Mouse (Mus musculus): ENCODE measurements around the gene Col6a6. TPM values are rescaled to one million over a fixed set of nuclear protein-coding genes. Genes with fewer than 3 reads are reported as not detected.
"Not testable (repeated sequence)": the region's sequence is repeated elsewhere in the genome, so short reads cannot be mapped to it uniquely, and the experiment has no call there.

Gene Col6a6
- under 1 TPM in 1 of 3 experiments, not detected in 2; 0.05 TPM for polyA plus RNA-seq (2017; shearing (Covaris generic))

DNA sequence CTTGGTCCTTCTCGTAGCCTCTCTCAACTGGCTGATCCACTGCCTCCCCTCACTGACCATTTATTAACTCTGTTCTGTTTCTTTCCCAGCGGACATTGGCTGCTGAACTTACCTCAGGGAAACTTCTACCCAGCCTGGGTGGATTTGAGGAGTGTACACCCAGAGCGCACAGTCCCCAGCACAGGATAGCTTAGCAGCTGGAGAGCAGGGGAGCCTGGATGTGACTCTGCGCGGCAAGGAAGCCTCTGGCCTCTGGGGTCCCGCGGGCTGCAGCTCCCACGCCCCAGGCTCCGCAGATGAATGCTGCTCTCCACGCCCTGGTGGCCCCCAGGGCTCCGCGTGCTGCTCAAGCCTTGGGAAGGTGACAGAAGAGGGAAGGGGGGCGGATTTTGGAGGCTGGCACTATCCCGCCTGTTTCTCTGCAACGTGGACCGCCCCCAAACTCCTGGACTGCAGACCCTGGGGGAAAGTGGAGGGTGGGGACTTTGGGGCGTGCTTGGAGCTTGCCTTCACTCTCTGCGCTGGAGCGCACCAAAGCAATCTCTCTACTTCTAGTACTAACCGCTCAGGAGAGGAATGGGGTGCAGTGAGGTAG lies at the start of gene Col6a6:
Col6a6 (minus strand) TSS at position 370 of the 595 bp plus-strand sequence.
- ATAC-seq = no peak

DNA sequence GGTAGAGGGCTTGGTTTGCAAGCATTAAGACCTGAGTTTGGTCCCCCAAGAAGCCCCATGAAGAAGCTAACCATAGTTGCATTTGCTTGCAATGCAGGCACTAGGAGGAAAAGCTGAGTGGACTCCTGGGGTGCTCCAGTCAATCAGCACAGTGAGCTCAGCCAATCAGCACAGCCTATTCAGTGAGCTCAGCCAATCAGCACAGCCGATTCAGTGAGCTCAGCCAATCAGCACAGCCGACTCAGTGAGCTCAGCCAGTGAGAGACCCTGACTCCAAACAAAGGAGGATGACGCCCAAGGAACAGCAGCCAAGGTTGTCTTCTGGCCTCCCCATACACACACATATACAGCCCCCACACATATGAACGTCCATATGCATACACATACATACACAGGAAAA lies 48.2 kb upstream of the Col6a6 start:
- ATAC-seq = no peak

DNA sequence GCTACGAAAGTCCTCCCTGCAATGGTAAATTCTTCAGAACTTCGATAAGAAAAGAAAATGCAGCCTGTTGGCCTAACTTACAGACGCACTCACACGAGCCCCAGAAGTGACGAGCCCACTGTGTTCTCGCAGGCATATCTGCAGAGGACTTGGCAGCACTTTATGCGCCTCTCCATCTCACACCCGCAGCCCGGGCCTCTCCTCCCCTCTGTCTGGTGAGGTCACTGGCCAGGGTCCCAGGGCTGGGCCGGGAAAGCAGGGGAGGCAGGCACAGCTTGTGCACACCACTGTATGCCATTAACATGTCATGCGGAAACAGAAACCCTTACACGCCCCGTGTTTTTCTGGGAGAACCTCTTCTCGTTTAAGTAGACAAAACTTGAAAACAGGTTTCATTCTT lies 43.7 kb upstream of the Col6a6 start:
- ATAC-seq = no peak

DNA sequence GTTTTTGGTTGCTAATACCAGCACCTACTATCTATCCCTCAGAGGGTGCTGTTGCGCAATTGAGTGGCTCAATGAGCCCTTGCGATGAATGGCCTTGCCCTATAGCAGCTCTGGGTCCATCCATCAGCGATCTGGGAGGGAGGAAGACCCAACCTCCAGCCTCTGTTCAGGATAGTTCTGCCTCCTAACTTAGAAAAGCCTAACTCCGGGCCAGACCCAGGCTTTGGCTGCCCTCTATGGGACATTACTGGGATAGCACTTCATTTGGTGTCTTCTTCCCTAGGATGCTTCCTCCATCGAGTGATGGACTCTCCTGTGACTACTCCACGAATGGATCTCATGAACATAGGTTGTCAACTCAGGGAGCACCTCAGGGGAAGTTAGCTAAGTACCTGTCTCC lies 29.8 kb upstream of the Col6a6 start:
- ATAC-seq = no peak

DNA sequence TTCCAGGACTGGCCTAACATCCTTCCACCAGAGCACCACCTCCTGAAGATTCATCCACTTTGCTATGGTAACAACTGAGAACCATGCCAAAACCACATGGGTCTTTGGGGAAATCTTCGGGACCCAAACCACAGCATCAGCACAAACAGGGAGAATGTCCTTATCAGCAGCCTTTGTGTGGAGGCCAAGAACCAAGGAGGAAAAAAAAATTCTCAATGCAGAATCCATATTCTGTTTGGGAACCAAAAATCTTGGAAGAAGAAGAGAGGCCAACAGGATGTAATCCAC lies 24.8 kb upstream of the Col6a6 start:
- ATAC-seq = no peak

DNA sequence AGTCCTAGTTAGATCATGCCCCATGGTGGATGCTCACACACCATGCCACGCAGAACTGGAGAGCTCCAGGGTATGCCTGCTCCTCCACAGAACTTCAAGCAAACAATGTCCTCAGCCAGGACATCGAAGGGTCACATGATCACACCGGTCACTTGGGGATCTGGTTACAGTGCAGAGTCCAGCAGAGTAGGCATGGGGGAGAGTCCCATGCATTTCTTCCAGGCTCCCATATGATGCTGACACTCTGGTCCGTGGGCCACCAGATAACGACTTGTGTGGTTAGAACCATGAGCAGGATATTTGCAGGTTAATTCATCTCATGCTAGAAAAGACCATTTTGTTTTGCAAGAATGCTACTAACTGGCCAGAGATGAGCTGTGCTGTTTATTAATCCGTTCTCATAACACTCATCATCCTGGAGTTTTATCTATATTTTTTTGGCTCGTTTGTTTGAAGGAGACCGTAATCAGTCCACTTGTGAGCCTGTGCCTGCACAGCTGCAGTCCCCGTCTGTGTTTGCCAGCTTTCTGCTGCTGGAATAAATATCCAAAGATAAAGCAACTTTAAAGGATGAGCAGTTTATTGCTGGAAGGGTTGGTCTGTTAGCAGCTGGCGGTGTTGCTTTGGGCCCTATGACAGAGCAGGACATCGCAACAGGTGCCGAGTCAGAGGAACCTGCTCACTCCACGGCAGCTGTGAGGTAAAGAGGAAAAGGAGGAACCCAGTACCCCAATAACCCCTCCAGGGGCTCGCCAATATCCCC lies 24.2 kb upstream of the Col6a6 start:
- ATAC-seq = no peak

DNA sequence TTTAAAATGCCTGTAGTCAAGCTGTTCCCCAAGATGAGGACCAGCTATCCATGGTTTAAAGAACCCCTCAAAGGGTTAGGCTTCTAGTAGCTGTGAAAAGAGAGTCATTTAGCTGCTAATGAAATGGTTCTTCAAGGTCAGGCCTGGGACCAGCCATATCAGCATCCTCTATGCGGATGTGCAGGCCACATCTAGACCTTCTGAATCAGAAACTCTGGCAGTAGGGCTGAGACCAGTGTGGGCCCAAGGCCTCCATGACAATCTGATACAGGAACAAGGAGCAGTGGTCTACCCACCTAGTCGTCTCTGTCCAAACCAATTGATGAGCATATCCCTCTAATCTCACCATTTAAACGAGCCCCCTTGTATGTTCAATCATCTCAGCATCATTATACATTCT lies 23.1 kb upstream of the Col6a6 start:
- no peak for ATAC-seq

DNA sequence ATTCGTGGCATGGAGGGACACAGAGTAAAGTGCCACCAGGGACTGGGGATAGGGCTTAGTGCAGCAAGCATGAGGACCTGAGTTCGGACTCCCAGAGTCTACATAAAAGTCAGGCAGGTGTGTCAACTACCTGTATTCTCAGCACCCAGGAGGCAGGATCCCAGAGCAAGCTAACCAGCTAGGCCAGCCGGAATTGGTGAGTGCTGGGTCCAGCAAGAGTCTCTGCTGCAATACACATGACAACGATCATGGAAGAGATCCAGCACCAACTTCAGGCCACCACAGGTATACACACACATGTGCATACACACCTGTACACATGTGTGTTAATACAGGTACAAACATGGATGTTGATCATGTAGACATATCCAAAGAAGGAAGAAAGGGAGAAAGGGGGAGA lies 20.4 kb upstream of the Col6a6 start:
- ATAC-seq = no peak

DNA sequence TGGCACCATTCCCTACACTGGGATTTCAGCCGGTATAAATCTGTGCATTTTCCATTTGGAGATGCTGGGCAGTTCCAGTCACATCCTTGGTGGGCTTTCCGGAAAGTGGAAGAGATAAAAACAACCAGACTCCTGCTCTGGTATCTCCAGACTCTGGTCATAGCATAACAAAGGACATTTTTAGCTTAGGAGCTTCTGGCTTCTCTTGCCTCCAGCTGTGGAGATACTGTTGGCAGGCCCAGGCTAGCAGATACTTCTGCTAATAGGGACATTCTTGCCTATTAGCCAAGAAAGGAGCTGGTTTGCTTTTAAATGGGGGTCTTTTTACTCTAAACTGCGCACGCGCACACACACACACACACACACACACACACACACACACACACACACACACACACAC lies 19.3 kb upstream of the Col6a6 start:
- ATAC-seq = no peak

DNA sequence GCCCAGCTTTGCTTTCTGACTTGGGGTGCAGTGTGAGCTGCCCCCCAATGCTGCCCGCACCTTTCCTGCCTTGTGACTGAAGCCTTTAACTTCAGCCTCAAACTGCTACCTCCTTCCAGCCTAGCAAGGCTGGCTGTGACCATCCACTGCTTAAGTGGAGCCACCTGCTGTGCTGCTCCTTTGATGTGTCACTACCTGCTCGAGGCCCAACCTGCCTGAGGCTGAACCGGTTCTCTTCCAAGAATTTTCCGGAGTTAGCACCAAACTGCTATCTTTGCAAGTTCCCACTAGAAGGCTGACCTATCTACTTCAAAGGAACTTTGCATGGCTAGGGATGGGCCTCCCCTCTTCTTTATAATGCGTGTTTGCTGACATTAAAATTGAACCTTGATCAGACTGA lies 13.4 kb upstream of the Col6a6 start:
- ATAC-seq = not testable (repeated sequence)

DNA sequence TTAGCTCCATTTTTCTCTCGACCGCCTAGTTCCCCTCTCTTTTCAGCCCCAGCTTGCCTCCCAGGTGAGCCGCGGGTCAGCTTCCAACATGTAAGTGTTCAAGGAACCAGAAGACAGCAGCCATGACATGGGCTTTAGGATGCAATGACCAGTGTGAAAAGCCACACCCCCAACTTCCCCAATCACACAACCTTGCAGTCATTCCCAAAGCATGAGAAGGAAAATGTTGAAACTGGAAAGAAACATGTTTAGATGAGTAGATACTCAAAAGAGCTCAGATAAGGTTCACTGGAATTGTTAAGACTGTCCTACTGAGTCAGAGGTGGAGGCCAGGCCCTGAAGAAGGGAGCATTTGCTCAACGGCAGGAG lies 11.2 kb upstream of the Col6a6 start:
- ATAC-seq = no peak

DNA sequence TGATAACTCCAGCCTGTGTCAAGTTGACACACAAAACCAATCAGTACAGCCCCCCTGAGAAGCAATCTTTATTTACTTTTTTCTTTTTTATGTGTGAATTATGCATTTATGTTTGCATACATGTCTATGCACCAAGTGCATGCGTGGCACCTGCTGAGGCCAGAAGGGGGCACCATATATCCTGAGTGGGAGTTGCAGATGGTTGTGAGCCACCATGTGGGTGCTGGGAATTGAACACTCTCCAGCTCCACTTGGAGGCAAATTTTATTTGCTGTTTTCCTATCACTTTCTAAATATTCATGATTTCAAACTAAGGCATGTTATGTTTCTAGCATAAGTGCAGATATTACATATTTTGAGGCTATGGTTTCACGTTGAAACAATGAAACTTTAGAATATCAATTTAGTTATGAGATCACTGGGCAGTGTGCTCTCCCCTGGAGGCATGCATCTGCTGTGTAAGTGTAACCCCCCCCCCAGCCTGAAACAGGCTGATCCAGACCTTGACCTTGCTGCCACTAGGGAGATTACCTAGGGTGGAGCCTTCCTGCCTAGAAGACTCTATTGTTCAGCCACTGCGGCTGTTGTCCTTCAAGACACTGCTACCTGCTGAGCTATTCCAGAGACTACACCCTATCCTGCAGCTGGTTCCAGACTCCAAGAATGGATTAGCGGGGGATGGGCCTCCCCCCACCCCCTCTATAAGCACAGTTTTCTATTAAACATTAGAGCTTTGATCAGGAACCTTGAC lies 10.6 kb upstream of the Col6a6 start:
- ATAC-seq = no peak

DNA sequence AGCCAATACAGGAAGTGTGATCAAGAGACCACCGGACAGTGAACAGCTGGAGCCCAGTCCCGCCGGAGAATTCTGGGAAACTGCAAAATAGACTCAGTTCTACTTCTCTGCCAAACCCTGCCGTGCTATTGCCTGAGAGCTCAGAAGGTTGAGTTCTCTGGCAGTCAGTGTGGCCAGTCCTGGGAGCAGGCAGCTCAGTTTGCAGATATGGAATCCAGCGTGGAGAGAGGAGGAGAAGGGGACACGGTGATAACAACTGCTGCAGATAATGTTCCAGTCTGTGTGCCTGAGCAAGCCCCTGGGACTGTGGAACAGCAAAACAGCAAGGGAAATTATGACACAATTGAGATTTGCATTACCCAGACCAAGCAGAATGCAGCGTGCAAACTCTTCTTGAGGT lies 7.6 kb upstream of the Col6a6 start:
- ATAC-seq = no peak

DNA sequence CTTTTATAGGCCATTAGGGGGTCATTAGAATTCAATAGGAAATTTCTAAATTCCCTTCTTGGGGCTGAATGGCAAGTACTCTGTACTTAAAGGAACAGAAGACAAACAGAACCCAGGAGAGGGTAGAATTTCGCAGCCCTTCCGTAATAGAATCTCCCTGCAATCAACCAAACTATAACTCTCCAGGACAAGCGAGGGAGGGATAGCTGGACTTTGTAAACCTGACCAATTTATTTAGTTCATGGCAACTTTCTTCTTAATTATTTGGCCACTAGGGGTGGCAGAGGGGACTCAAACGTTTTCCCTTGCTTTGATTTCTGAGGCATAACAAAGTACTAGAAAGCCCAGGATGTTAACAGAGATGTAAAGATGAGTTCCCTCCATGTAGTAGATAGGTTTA lies 6.8 kb upstream of the Col6a6 start:
- no peak for ATAC-seq

DNA sequence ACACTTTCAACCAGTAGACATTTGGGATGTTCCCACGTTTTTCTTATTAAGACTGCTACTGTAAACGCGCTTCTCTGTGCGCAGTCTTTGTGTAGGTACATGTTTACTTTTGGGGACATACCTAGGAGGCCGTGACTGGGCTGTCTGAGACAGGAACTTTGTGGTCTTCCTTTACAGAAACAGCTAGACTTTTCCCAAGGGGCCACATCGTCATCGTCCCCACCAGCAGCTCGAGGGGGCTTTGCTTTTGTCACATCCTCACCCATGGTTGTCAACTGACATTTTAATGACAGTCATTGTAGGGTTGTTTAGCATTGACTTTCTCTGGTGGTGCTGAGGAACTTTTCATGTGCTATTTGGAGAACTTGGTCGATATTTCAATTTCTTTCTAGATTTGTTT lies 3.3 kb upstream of the Col6a6 start:
- ATAC-seq = no peak

DNA sequence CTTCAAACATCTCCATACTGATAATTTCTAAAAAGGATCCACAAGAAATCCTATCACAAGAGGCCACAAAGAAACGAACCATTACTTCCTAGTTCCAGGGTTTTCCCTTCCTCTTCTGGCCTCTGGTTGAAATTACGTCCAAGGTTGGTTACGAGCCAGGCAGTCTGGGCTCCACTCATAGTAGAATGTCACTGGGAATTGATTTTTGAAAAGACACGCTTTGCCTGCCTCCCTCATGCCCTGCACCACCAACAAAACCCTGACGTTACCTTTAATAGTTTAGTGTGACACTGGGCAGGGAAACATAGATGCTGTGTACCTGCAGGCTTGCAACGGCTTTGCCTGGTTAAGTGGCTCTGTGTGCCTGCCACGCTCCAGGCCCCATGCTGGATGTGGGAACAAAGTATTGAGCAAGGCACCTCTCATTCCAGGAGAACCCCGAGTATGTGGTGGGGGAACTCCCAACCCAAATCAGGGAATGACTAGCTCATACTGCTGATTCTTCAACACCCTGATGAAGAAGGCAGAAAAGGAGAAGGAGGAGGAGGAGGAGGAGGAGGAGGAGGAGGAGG lies 798 bp downstream of the Col6a6 start:
- ATAC-seq = no peak

DNA sequence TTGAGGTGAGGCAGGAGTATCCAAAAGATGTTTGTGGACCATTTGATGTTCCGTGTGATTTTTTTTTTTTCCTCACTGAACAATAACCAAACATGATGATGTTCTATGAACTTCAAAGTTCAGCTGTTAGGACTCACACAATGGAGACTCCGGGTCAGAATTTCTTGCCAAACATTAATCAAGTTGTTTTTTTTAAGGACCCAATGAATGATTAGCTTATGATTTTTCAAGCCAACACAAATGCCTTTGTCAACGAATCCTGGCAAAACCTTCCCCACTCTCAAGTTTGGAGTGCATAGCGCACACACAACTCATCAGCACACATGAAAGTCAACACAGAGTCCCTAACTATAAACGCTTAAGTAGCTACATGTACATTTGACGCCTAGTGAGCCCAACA lies 7.2 kb downstream of the Col6a6 start:
- no peak for ATAC-seq

DNA sequence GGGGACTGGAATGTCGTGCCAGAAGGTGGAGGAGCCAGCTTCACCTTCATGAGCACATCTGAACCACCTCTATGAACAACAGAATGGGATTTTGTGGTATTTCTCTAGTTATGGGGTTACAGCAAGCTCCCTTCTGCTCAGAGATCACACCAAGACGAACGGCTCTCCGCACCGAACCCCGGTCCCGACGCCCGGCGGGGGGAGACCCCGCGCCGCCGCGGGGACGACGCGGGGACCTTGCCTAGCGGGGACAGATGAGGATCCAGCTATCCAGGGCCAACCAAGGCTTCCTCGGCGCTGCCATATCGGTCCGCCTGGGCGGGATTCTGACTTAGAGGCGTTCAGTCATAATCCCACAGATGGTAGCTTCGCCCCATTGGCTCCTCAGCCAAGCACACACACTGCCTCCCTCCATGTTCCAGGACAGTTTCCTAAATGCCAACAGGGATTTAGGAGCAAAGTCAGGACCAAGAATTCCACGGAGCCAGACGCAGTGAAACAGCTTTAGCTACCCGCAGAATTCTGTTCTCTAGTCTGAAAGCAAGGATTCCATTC lies 8.7 kb downstream of the Col6a6 start:
- no peak for ATAC-seq

DNA sequence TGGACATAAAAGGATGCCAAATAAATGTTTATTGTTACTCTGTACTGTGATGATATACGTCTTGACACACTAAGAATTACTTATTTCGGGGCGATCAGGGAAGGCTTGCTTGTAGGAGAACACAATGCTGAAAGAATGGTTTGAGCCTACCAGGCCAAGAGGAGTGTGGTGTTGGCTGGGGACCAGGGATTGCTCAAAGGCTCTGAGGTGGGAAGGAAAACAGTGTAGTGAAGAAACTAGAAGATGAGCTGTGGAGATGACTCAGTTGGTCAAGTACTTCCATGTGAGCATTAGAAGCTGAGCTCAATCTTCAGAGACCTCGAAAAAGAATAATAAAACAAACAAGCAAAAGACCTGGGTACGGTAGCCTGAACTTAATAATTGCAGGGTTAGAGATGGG lies 13.5 kb downstream of the Col6a6 start:
- no peak for ATAC-seq

DNA sequence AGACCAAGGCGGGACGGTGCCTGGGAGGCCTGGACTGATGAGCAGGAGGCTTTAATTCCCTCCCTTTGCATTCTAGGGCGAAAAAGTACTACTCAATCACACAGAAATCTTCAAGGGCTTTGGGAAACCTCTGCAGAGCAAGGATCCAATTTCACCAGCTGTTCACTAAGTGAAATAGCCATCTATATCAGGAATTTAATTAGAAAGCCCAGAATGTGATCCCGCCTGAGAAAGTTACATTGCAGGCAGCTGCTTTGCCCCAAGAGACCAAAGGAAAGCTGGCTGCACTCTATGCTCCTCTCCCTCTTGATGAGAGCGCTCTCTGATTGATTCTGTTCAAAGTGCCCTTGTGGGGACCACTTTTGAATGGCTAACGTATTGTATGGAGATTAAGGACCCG lies 16.5 kb downstream of the Col6a6 start:
- ATAC-seq = no peak

DNA sequence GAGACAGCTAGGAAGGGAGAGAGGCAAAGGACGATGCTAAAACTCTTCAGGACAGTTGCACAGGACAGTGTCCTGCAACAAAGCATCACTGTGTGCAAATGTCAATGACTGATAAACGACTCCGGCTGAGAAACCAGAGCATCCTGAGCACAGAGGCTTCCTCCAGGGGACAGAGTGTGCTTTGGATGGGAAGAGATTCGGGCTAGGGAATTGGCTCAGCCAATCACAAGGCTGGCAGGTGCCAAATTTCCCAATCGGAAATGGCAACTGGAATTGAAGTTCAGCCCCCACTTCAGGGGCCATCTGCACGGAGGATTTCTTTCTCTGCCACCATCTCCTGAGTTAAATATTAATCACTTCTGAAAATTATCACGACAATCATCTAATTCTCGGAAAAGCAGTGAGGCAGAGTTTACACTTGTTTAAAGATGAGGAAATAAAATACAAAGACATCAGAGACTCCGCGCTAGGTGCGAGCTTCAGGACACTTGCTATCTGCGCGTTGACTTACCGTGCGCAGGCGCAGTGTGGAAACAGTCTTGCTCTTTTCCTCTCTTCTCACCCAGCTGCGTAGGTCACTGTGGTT lies 18.9 kb downstream of the Col6a6 start:
- no peak for ATAC-seq

DNA sequence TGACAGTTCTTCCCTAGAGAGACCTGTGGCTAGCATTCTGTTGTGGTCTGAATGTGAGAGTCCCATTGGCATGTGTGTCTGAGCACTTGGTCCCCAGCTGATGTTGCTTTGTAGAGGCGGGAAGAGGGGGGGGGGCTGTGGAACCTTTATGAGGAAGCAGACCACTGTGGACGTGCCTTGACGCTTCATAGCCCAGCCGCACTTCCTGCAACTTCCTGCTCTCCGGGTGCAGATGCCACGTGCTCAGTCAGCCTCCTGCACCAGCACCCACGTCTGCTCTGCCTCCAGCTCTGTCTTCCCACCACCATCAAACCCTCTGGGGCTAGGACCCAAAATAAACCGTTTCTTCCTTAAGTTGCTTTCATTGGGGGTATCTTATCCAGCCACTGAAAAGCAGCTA lies 24.5 kb downstream of the Col6a6 start:
- no peak for ATAC-seq

DNA sequence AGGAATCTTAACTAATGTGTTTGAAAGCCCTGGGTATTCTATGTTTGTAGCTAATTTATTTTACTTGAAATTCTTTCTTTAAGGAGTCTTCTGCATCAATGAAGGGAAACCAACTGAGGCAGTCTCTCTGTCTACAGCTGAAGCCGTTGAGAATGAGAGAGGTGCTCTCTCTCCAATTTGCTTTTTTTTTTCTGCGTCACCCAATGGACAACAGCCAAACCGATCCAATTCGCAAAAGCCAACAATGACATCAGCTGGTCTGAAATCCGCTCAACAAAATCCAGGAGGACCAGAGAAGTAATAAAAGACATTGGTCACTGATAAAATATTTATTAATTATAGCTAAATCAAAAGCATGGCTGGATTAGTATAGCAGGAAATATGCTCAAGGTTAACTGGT lies 26.5 kb downstream of the Col6a6 start:
- no peak for ATAC-seq
